Mouse (Mus musculus): Measurements from ENCODE around the gene Cuedc1.

GRCm38 (mm10) chr11:88162740-88163139 is 64.9 kb downstream of the Cuedc1 start:
- TF ChIP-seq POLR2A (IDR thresholded peaks at IDR 0.05; ENCODE audit: control insufficient read depth, extremely low read depth, insufficient read depth, low read length, poor library complexity) (no peak), CTCF (IDR thresholded peaks at IDR 0.05; ENCODE audit: borderline replicate concordance, control insufficient read depth, extremely low read depth, insufficient read depth, low read length, poor library complexity) (no peak)

All from thymus, adult 2 months (tissue).